Mouse (Mus musculus): Measurements from ENCODE around the gene Cops6. TPM values are rescaled to one million over a fixed set of nuclear protein-coding genes. Genes with fewer than 3 reads are reported as not detected.

Gene Cops6
- polyA plus RNA-seq, 1 experiment from 2014 or later, result 272 TPM

DNA sequence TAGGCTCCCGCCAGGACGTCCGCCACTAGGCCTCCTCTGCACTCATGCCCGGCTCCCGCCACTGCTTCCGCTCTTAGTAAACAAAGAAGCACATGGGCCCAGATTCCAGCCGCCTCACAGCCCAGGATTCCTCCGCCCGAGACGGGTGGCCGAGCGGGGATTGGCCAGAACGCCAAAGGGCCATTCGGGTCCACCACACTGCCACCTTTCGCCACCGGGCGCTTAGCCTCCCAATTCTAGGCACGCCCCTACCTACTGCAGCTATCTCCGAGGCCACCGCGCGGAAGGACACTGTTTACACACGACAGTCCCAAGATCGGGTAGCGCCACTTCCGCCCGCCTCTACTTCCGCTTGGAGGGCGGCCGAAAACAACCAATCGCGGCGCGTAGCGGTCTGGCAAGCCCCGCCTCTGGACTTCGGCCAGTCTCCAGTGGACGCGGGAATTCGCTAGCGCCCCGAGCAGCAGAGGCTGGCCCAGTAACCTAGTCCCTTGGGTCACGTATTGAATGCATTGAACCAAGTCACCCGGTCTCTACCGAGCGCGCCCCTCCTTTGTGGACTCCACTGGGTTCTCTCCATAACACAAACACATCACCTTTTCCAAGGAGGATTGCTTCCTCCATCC, 10.2 kb downstream of the Cops6 start:
- Histone ChIP-seq H3K9me3 (replicated peaks; ENCODE audit: control insufficient read depth, low read length) (no peaks in the 10 kb centered on the region), H3K4me3 (ENCODE audit: low read depth, low read length) (peak overlapping the region; percentile 71), H3K27me3 (ENCODE audit: control insufficient read depth, insufficient read depth, low read length) (no peaks in the 10 kb centered on the region), H3K4me2 (ENCODE audit: low read depth, low read length) (peak overlapping the region; percentile 65), H3K9ac (replicated peaks; ENCODE audit: low read length) (peak overlapping the region; percentile 84), H3K4me1 (ENCODE audit: control insufficient read depth, insufficient read depth, low read length) (no peaks in the 10 kb centered on the region), H3K27ac (replicated peaks; ENCODE audit: low read depth, low read length) (peak overlapping the region; percentile 94), H3K36me3 (replicated peaks; ENCODE audit: control insufficient read depth, insufficient read depth, low read depth, low read length) (peaks cover 15% of the 10 kb centered on the region)
- ATAC-seq (replicated peaks; ENCODE audit: insufficient number of reproducible peaks, low FRiP score, low TSS enrichment, low read depth), result peak; percentile 86
- peak; percentile 97 for DNase-seq (ENCODE audit: low spot score)
- WGBS, result under 1% methylated on average over 47 of the region's 47 CpGs

- Histone ChIP-seq H3K9me3 (replicated peaks; ENCODE audit: control insufficient read depth, low read length) (no peaks in the 10 kb centered on the region), H3K27me3 (ENCODE audit: control insufficient read depth, insufficient read depth, low read length) (no peaks in the 10 kb centered on the region), H3K27ac (replicated peaks; ENCODE audit: low read depth, low read length) (peak within 1 kb of the TSS; percentile 94), H3K9ac (replicated peaks; ENCODE audit: low read length) (peak within 1 kb of the TSS; percentile 84), H3K4me3 (ENCODE audit: low read depth, low read length) (peak within 1 kb of the TSS; percentile 71), H3K36me3 (replicated peaks; ENCODE audit: control insufficient read depth, insufficient read depth, low read depth, low read length) (peaks cover 16% of the 10 kb centered on the region), H3K4me2 (ENCODE audit: low read depth, low read length) (peak within 1 kb of the TSS; percentile 65), H3K4me1 (ENCODE audit: control insufficient read depth, insufficient read depth, low read length) (no peaks in the 10 kb centered on the region)
- under 1% methylated on average over 54 of the region's 54 CpGs for WGBS
- peak; percentile 91 for ATAC-seq (replicated peaks; ENCODE audit: insufficient number of reproducible peaks, low FRiP score, low TSS enrichment, low read depth)
- peak; percentile 97 for DNase-seq (ENCODE audit: low spot score)
Measured at GRCm38 (mm10) chr5:138171695-138172491, 11.0 kb downstream of the Cops6 start, which contains the start of the genes Ap4m1 and Mcm7. TSS of gene Ap4m1 (plus strand) at chr5:138172002. TSS of gene Mcm7 (minus strand) at chr5:138172422.

DNA sequence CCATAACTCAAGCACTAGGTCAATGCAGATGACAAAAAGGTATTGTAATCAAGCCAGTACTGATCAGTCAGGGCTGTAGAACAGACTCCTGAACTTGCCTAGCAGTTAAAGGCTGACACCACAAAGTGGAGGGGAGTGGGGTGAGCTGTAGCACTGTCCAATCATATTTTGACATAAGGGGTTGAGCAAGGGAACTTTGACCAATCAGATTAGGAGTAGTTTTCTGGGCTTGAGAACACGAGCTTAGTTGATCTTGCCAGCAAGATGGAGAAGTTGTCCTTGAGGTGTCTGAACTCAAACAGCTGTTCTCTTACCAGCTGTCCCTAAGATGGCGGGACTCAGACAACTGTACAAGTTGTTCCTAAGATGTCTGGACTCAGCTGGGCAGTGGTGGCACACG, 12.3 kb downstream of the Cops6 start:
- H3K27me3 ChIP-seq (ENCODE audit: control insufficient read depth, insufficient read depth, low read length), result no peaks in the 10 kb centered on the region
- H3K4me2 ChIP-seq (ENCODE audit: low read depth, low read length), result no peak overlapping the region
- 82% methylated on average over 3 of the region's 3 CpGs for WGBS
- ATAC-seq (replicated peaks; ENCODE audit: insufficient number of reproducible peaks, low FRiP score, low TSS enrichment, low read depth), result no peak
- peaks cover 5% of the 10 kb centered on the region for H3K36me3 ChIP-seq (replicated peaks; ENCODE audit: control insufficient read depth, insufficient read depth, low read depth, low read length)
- H3K9ac ChIP-seq (replicated peaks; ENCODE audit: low read length), result no peak overlapping the region
- no peak for DNase-seq (ENCODE audit: low spot score)
- H3K9me3 ChIP-seq (replicated peaks; ENCODE audit: control insufficient read depth, low read length), result no peaks in the 10 kb centered on the region
- no peaks in the 10 kb centered on the region for H3K4me1 ChIP-seq (ENCODE audit: control insufficient read depth, insufficient read depth, low read length)
- no peak overlapping the region for H3K4me3 ChIP-seq (ENCODE audit: low read depth, low read length)
- H3K27ac ChIP-seq (replicated peaks; ENCODE audit: low read depth, low read length), result no peak overlapping the region

GRCm38 (mm10) chr5:138186950-138187638, 26.2 kb downstream of the Cops6 start, which contains the start of the genes Taf6 and Cnpy4:
TSS of gene Taf6 (minus strand) at chr5:138187451.
TSS of gene Cnpy4 (plus strand) at chr5:138187485.
- DNase-seq (ENCODE audit: low spot score) (peak; percentile 91), ATAC-seq (replicated peaks; ENCODE audit: insufficient number of reproducible peaks, low FRiP score, low TSS enrichment, low read depth) (peak; percentile 71)
- WGBS, result under 1% methylated on average over 31 of the region's 31 CpGs
- Histone ChIP-seq H3K4me3 (ENCODE audit: low read depth, low read length) (peak within 1 kb of the TSS; percentile 68), H3K27me3 (ENCODE audit: control insufficient read depth, insufficient read depth, low read length) (no peaks in the 10 kb centered on the region), H3K9me3 (replicated peaks; ENCODE audit: control insufficient read depth, low read length) (no peaks in the 10 kb centered on the region), H3K36me3 (replicated peaks; ENCODE audit: control insufficient read depth, insufficient read depth, low read depth, low read length) (peaks cover 6% of the 10 kb centered on the region), H3K27ac (replicated peaks; ENCODE audit: low read depth, low read length) (peak within 1 kb of the TSS; percentile 52), H3K4me2 (ENCODE audit: low read depth, low read length) (peak within 1 kb of the TSS; percentile 66), H3K4me1 (ENCODE audit: control insufficient read depth, insufficient read depth, low read length) (no peaks in the 10 kb centered on the region; the same call in 1 of the 2 replicates), H3K9ac (replicated peaks; ENCODE audit: low read length) (peak within 1 kb of the TSS; percentile 91)

- Histone ChIP-seq H3K4me1 (ENCODE audit: control insufficient read depth, insufficient read depth, low read length) (no peaks in the 10 kb centered on the region; the same call in 1 of the 2 replicates), H3K9ac (replicated peaks; ENCODE audit: low read length) (peak overlapping the region; percentile 91), H3K36me3 (replicated peaks; ENCODE audit: control insufficient read depth, insufficient read depth, low read depth, low read length) (peaks cover 4% of the 10 kb centered on the region), H3K4me3 (ENCODE audit: low read depth, low read length) (peak overlapping the region; percentile 68), H3K9me3 (replicated peaks; ENCODE audit: control insufficient read depth, low read length) (no peaks in the 10 kb centered on the region), H3K27me3 (ENCODE audit: control insufficient read depth, insufficient read depth, low read length) (no peaks in the 10 kb centered on the region), H3K4me2 (ENCODE audit: low read depth, low read length) (peak overlapping the region; percentile 35), H3K27ac (replicated peaks; ENCODE audit: low read depth, low read length) (no peak overlapping the region; the same call in 1 of the 2 replicates)
- WGBS, result 0% methylated on average over 10 of the region's 10 CpGs
- DNase-seq (ENCODE audit: low spot score) (peak; percentile 88), ATAC-seq (replicated peaks; ENCODE audit: insufficient number of reproducible peaks, low FRiP score, low TSS enrichment, low read depth) (peak; percentile 76)
Measured at GRCm38 (mm10) chr5:138187661-138188306, 26.9 kb downstream of the Cops6 start.

- Histone ChIP-seq H3K4me1 (ENCODE audit: control insufficient read depth, insufficient read depth, low read length) (no peaks in the 10 kb centered on the region), H3K27ac (replicated peaks; ENCODE audit: low read depth, low read length) (peak within 1 kb of the TSS; percentile 31; the same call in 1 of the 2 replicates), H3K9me3 (replicated peaks; ENCODE audit: control insufficient read depth, low read length) (no peaks in the 10 kb centered on the region), H3K4me2 (ENCODE audit: low read depth, low read length) (peak within 1 kb of the TSS; percentile 96), H3K36me3 (replicated peaks; ENCODE audit: control insufficient read depth, insufficient read depth, low read depth, low read length) (peaks cover 4% of the 10 kb centered on the region; the same call in 1 of the 2 replicates), H3K9ac (replicated peaks; ENCODE audit: low read length) (peak within 1 kb of the TSS; percentile 89), H3K4me3 (ENCODE audit: low read depth, low read length) (peak within 1 kb of the TSS; percentile 68), H3K27me3 (ENCODE audit: control insufficient read depth, insufficient read depth, low read length) (no peaks in the 10 kb centered on the region)
- WGBS, result 9% methylated on average over 54 of the region's 54 CpGs
- DNase-seq (ENCODE audit: low spot score) (peak; percentile 86), ATAC-seq (replicated peaks; ENCODE audit: insufficient number of reproducible peaks, low FRiP score, low TSS enrichment, low read depth) (peak; percentile 82)
Measured at GRCm38 (mm10) chr5:138193771-138194727, 33.2 kb downstream of the Cops6 start, which contains the start of gene Mblac1. TSS of gene Mblac1 (plus strand) at chr5:138194314.
